Mouse (Mus musculus): ENCODE measurements around the gene Asic1.

- no peak for TF ChIP-seq POLR2A (IDR thresholded peaks at IDR 0.05; ENCODE audit: insufficient read length, low read depth)
- no peak for TF ChIP-seq SRF (IDR thresholded peaks at IDR 0.05; ENCODE audit: control insufficient read depth, insufficient read length, low read depth)
- TF ChIP-seq POLR2AphosphoS2 (IDR thresholded peaks at IDR 0.05; ENCODE audit: insufficient read length, low read depth) = no peak
- no peak for TF ChIP-seq USF1 (IDR thresholded peaks at IDR 0.05; ENCODE audit: low read depth)
- no peak for TF ChIP-seq TCF12 (IDR thresholded peaks at IDR 0.05; ENCODE audit: insufficient read depth, poor library complexity, severe bottlenecking)
- no peak for TF ChIP-seq MAX (IDR thresholded peaks at IDR 0.05; ENCODE audit: low read depth)
- TF ChIP-seq CEBPB (IDR thresholded peaks at IDR 0.05; ENCODE audit: insufficient read depth, poor library complexity, severe bottlenecking) = no peak
- TF ChIP-seq REST (IDR thresholded peaks at IDR 0.05; ENCODE audit: insufficient read depth, insufficient read length) = no peak
- TF ChIP-seq MYOD1 (IDR thresholded peaks at IDR 0.05; ENCODE audit: control insufficient read depth in 1 of 3, insufficient read length in 2 of 3, low read depth in 2 of 3) = no peak
- TF ChIP-seq E2F4 (IDR thresholded peaks at IDR 0.05; ENCODE audit: insufficient read depth) = no peak
- no peak for TF ChIP-seq MYOG (IDR thresholded peaks at IDR 0.05; ENCODE audit: control insufficient read depth in 1 of 3, insufficient read depth in 1 of 3, insufficient read length in 2 of 3, low read depth in 2 of 3)
- TF ChIP-seq TCF3 (IDR thresholded peaks at IDR 0.05; ENCODE audit: insufficient read length, low read depth) = no peak
Observed at GRCm38 (mm10) chr15:99678063-99678800, 8.1 kb downstream of the Asic1 start.

Measured in myocyte (in vitro differentiated cells).